Mouse (Mus musculus) hematopoietic stem cell, adult 5-6 weeks (primary cell): ENCODE results near the gene Ccdc155. TPM values are rescaled to one million over a fixed set of nuclear protein-coding genes. Genes with fewer than 3 reads are reported as not detected.
"Not testable (repeated sequence)": the region's sequence is repeated elsewhere in the genome, so short reads cannot be mapped to it uniquely, and the experiment has no call there.

ENCODE experiments used
- ATAC-seq, 2 experiments: fragments of 125-278 bp in 1 of 2; replicated peaks in 1 of 2; 2 replicates each; pipeline ENCODE4 v1.8.0; 2016 to 2017; ENCODE audit warnings: inconsistent platforms in 2 of 2, mild to moderate bottlenecking in 2 of 2, moderate number of reproducible peaks in 2 of 2, low read depth in 1 of 2, moderate TSS enrichment in 1 of 2; ENCODE audit not compliant: low FRiP score in 2 of 2, poor library complexity in 2 of 2, severe bottlenecking in 2 of 2, insufficient read depth in 1 of 2, low TSS enrichment in 1 of 2
- total RNA-seq: library from RNA; stranded (forward); fragments of 172-1452, 232-1000 nt; gene quantifications from 2 replicates; pipeline ENCODE4 v1.2.3, GENCODE M21; 2017

Ccdc155 gene
- total RNA-seq, 1 experiment from 2014 or later, result 0.60 TPM

GRCm38 (mm10) chr7:45175929-45176328 lies 28.8 kb downstream of the Ccdc155 start:
- no peak for ATAC-seq

GRCm38 (mm10) chr7:45175398-45175797 lies 29.3 kb downstream of the Ccdc155 start:
- no peak for ATAC-seq

GRCm38 (mm10) chr7:45174567-45175280 lies 30.0 kb downstream of the Ccdc155 start:
- peak in 1 of 2 experiments; percentile 12; a peak in 2 of 4 replicates for ATAC-seq

GRCm38 (mm10) chr7:45173772-45174171 lies 30.9 kb downstream of the Ccdc155 start:
- ATAC-seq, result not testable (repeated sequence)

- no peak for ATAC-seq
These were observed 31.7 kb downstream of the Ccdc155 start for GRCm38 (mm10) chr7:45172974-45173373.

GRCm38 (mm10) chr7:45169495-45169894 lies 35.2 kb downstream of the Ccdc155 start:
- ATAC-seq, result no peak

GRCm38 (mm10) chr7:45168656-45169055 lies 36.0 kb downstream of the Ccdc155 start:
- ATAC-seq, result no peak

- no peak for ATAC-seq
These were observed 36.8 kb downstream of the Ccdc155 start for GRCm38 (mm10) chr7:45167761-45168445.

- ATAC-seq, result no peak
These were observed 37.7 kb downstream of the Ccdc155 start for GRCm38 (mm10) chr7:45166950-45167401.

- ATAC-seq, result no peak
These were observed 39.0 kb downstream of the Ccdc155 start for GRCm38 (mm10) chr7:45165701-45166100.

GRCm38 (mm10) chr7:45164833-45165232 lies 39.9 kb downstream of the Ccdc155 start:
- no peak for ATAC-seq

GRCm38 (mm10) chr7:45163735-45164490 lies 40.8 kb downstream of the Ccdc155 start, which contains the start of gene Slc17a7:
Gene Slc17a7 (plus strand): TSS chr7:45163949.
- 0 out of 4 replicates have a peak, but pooled peaks of 1 of the 2 experiments have one; percentile 44 for ATAC-seq

- no peak for ATAC-seq
These were observed 41.6 kb downstream of the Ccdc155 start for GRCm38 (mm10) chr7:45162996-45163615.

- ATAC-seq, result no peak
These were observed 42.1 kb downstream of the Ccdc155 start for GRCm38 (mm10) chr7:45162551-45162950.

- peak; percentile 78 to 88 for ATAC-seq
These were observed 42.8 kb downstream of the Ccdc155 start for GRCm38 (mm10) chr7:45161612-45162473.

GRCm38 (mm10) chr7:45160866-45161265 lies 43.8 kb downstream of the Ccdc155 start:
- ATAC-seq, result no peak
